Mouse (Mus musculus): ENCODE data around the gene Drg2.

Drg2 gene

GRCm38 (mm10) chr11:60470743-60471142, 16.4 kb downstream of the Drg2 start:
- DNase-seq (ENCODE audit: low spot score), result peak; percentile 43

- DNase-seq (ENCODE audit: low spot score), result no peak
Measured at GRCm38 (mm10) chr11:60474534-60474933, 20.1 kb downstream of the Drg2 start.

GRCm38 (mm10) chr11:60475668-60476362, 21.4 kb downstream of the Drg2 start:
- no peak for DNase-seq (ENCODE audit: low spot score)

- DNase-seq (ENCODE audit: low spot score), result peak; percentile 60
Measured at GRCm38 (mm10) chr11:60478121-60478520, 23.7 kb downstream of the Drg2 start.

- DNase-seq (ENCODE audit: low spot score), result no peak
Measured at GRCm38 (mm10) chr11:60486267-60486666, 31.9 kb downstream of the Drg2 start.

GRCm38 (mm10) chr11:60492726-60493125, 38.3 kb downstream of the Drg2 start:
- no peak for DNase-seq (ENCODE audit: low spot score)

- no peak for DNase-seq (ENCODE audit: low spot score)
Measured at GRCm38 (mm10) chr11:60495692-60496091, 41.3 kb downstream of the Drg2 start.

- DNase-seq (ENCODE audit: low spot score), result no peak
Measured at GRCm38 (mm10) chr11:60507281-60507680, 52.9 kb downstream of the Drg2 start.

- peak; percentile 39 for DNase-seq (ENCODE audit: low spot score)
Measured at GRCm38 (mm10) chr11:60508950-60509349, 54.6 kb downstream of the Drg2 start.

GRCm38 (mm10) chr11:60509500-60509899, 55.1 kb downstream of the Drg2 start:
- peak; percentile 50 for DNase-seq (ENCODE audit: low spot score)

- no peak for DNase-seq (ENCODE audit: low spot score)
Measured at GRCm38 (mm10) chr11:60511893-60512292, 57.5 kb downstream of the Drg2 start.

GRCm38 (mm10) chr11:60512520-60512919, 58.1 kb downstream of the Drg2 start:
- no peak for DNase-seq (ENCODE audit: low spot score)

- no peak for DNase-seq (ENCODE audit: low spot score)
Measured at GRCm38 (mm10) chr11:60514941-60515340, 60.5 kb downstream of the Drg2 start.

GRCm38 (mm10) chr11:60518305-60518704, 63.9 kb downstream of the Drg2 start:
- no peak for DNase-seq (ENCODE audit: low spot score)

All from testis, postnatal 10 days (tissue).